Mouse (Mus musculus): ENCODE data around the gene Gramd1b. TPM values are rescaled to one million over a fixed set of nuclear protein-coding genes. Genes with fewer than 3 reads are reported as not detected.
"Not testable (repeated sequence)": the region's sequence is repeated elsewhere in the genome, so short reads cannot be mapped to it uniquely, and the experiment has no call there.

The Gramd1b gene
- polyA plus RNA-seq, 1 experiment from 2014 or later, result 3.0 TPM

DNA sequence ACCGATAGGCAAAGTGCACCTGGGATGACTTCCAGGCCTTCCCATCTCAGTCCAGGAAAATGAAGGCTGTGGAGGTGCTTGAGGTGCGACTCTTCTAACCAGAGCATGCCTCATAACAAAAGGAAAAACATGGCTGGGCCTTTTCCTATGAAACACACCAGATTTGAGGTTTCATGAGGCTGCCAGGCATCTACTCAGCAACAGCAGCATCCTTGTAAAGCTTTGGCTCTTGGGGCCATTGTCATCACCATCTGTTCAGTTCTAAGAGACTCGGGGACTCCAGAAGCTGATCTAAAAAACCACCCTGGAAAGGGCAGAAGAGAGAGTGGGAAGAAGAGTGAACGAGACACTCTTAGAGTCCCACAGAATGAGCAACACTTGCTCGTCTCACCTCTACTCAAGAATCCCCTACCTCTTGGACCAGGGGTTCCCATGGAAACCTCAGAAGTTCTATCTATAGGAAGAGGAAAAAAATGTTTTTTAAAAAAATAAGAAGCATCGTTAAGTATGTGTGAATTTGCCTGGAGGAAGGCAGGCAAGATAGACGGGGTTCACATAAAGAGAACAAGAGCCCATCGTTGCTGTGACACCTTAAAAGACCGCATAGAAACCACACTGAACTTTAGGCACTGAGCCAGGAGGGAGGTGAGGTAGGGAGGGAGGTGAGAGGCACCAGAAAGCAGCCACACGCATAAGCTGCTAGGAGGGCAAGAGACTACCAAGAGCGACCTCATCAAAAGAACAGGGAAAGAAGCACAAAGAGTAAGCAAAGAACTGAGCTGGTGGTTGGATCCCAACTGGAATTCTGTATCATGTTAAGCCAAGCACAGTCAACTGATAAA is 25.5 kb downstream of the Gramd1b start:
- 69% methylated on average over 11 of the region's 11 CpGs for WGBS
- Histone ChIP-seq H3K4me3 (no peak overlapping the region), H3K9ac (no peak overlapping the region), H3K36me3 (no peaks in the 10 kb centered on the region), H3K27me3 (no peaks in the 10 kb centered on the region), H3K4me1 (no peaks in the 10 kb centered on the region), H3K27ac (no peak overlapping the region), H3K4me2 (replicated peaks) (no peak overlapping the region), H3K9me3 (no peaks in the 10 kb centered on the region)
- ATAC-seq (ENCODE audit: low FRiP score, low read depth), result no peak

DNA sequence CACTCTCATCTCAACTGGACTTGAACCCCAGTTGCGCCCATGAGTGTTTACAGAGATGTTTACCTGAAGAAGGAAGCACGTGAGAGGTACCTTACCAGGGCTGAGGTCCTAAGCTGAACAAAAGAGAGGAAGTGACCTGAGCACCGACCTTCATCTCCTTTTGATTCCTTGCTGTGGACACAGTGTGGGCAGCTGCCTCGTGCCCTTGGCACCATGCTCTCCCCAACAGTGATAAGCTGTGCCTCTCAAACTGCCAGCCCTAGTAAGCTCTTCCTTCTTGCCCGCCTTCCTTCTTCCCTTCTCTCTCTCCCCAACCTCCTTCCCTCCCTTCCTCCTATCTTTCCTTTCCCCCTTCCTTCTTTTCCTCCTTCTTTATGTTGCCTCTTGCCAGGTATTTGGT is 26.3 kb downstream of the Gramd1b start:
- Histone ChIP-seq H3K4me1 (no peaks in the 10 kb centered on the region), H3K36me3 (no peaks in the 10 kb centered on the region), H3K27ac (no peak overlapping the region), H3K4me3 (no peak overlapping the region), H3K27me3 (no peaks in the 10 kb centered on the region), H3K9ac (no peak overlapping the region), H3K9me3 (no peaks in the 10 kb centered on the region), H3K4me2 (replicated peaks) (no peak overlapping the region)
- WGBS, result 90% methylated on average over 5 of the region's 5 CpGs
- ATAC-seq (ENCODE audit: low FRiP score, low read depth), result no peak

- Histone ChIP-seq H3K9ac (no peak overlapping the region), H3K36me3 (no peaks in the 10 kb centered on the region), H3K9me3 (no peaks in the 10 kb centered on the region), H3K4me2 (replicated peaks) (no peak overlapping the region), H3K4me3 (no peak overlapping the region), H3K27me3 (no peaks in the 10 kb centered on the region), H3K4me1 (no peaks in the 10 kb centered on the region), H3K27ac (no peak overlapping the region)
- ATAC-seq (ENCODE audit: low FRiP score, low read depth), result no peak
Measured at GRCm38 (mm10) chr9:40500691-40501090, 30.5 kb downstream of the Gramd1b start.

GRCm38 (mm10) chr9:40482351-40483084 is 48.7 kb downstream of the Gramd1b start:
- H3K4me2 ChIP-seq (replicated peaks); H3K27me3 ChIP-seq; H3K36me3 ChIP-seq; H3K9me3 ChIP-seq; H3K4me3 ChIP-seq; H3K4me1 ChIP-seq; H3K9ac ChIP-seq; H3K27ac ChIP-seq; ATAC-seq (ENCODE audit: low FRiP score, low read depth): not testable (repeated sequence)
- WGBS, result 68% methylated on average over 7 of the region's 7 CpGs

- Histone ChIP-seq H3K9me3 (no peaks in the 10 kb centered on the region), H3K4me3 (no peak overlapping the region)
Measured at GRCm38 (mm10) chr9:40481271-40481670, 49.9 kb downstream of the Gramd1b start.

DNA sequence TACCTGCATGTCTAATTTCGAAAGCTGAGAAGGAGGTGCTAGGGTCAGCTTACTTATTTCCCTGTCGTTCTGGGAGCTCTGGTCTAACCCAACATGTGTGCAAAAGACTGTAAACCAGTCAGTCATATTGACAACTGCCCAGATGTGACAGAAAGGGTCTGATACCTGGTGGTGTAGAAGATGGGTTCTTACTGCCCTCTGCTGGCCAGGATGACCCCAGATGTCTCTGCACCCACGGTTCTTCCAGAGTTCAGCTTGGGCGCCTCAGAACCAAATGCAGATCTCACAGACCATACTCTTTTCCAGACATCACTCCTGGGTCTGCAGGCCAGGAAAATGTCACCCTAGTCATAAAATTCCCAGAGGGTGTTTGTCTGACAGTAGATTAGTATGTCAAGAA is 51.9 kb downstream of the Gramd1b start:
- Histone ChIP-seq H3K36me3 (no peaks in the 10 kb centered on the region), H3K4me3 (no peak overlapping the region), H3K9ac (no peak overlapping the region), H3K9me3 (no peaks in the 10 kb centered on the region), H3K27ac (no peak overlapping the region), H3K27me3 (no peaks in the 10 kb centered on the region), H3K4me2 (replicated peaks) (no peak overlapping the region), H3K4me1 (no peaks in the 10 kb centered on the region)
- ATAC-seq (ENCODE audit: low FRiP score, low read depth), result no peak
- WGBS, result 40% methylated on average over 4 of the region's 4 CpGs

More at GRCm38 (mm10) chr9:40481271-40481670, 49.9 kb downstream of the Gramd1b start:
- 65% methylated on average over 3 of the region's 3 CpGs for WGBS
- no peaks in the 10 kb centered on the region for H3K27me3 ChIP-seq
- no peak overlapping the region for H3K9ac ChIP-seq
- no peaks in the 10 kb centered on the region for H3K4me1 ChIP-seq
- no peak overlapping the region for H3K27ac ChIP-seq
- no peak overlapping the region for H3K4me2 ChIP-seq (replicated peaks)
- no peak for ATAC-seq (ENCODE audit: low FRiP score, low read depth)
- no peaks in the 10 kb centered on the region for H3K36me3 ChIP-seq

DNA sequence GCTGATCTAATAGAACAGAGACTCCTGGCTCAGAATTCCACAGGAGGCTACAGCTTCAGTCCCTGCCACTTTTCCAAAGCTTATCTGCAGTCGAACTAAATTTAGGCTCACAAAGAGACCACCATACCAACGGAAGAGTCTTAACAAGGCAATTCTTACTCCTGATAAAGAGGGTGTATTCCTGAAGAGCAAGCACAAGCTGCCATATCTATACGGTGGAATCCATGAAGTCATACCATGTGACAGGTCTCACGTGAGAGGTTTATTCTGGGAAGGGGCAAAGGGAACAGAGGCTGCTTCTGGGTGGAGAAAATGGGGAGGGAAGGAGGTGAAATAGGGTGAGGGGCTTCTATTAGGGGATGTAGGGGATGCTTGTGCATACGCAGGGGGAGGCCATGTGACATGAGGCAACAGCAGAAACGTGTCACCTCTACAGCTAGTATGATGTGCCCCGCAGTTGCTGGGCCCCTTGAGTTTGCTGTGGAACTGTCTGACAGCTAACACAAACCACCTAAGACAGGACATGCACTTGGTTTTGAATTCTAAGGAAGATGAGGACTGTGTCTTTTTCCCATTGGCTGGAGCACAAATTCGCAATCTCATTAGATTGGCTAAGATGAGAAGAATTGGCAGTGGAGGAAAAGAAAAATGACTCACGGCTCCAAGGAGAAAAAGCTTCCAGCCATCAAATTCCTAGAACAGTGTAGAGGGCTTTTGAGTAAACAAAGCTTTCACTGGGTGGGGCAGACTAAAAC is 52.9 kb downstream of the Gramd1b start:
- H3K27me3 ChIP-seq, result no peaks in the 10 kb centered on the region
- no peak overlapping the region for H3K27ac ChIP-seq
- no peaks in the 10 kb centered on the region for H3K4me1 ChIP-seq
- no peaks in the 10 kb centered on the region for H3K9me3 ChIP-seq
- no peak overlapping the region for H3K4me3 ChIP-seq
- no peaks in the 10 kb centered on the region for H3K36me3 ChIP-seq
- no peak for ATAC-seq (ENCODE audit: low FRiP score, low read depth)
- H3K9ac ChIP-seq, result no peak overlapping the region
- H3K4me2 ChIP-seq (replicated peaks), result no peak overlapping the region
- 80% methylated on average over 9 of the region's 9 CpGs for WGBS

DNA sequence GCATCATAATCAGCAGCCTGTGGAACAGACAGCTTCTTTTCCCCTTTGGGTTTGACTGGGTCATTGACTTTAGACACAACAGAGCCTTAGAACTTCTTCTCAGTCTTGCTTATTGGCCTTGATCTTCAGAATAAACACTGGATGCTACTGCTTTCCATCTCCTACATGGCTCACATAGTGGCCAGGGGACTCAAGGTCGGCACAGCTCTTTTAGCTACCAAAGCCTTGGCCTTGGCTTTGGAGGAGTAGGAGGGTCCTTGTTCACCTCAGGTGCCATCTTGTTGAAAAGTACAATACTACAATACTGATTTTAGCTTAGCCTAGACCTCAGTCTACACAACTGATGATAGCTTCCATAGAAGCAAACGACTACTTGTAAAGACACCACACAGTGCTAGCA is 53.6 kb downstream of the Gramd1b start:
- H3K36me3 ChIP-seq, result no peaks in the 10 kb centered on the region
- 85% methylated on average over 2 of the region's 2 CpGs for WGBS
- no peak overlapping the region for H3K9ac ChIP-seq
- no peak overlapping the region for H3K4me3 ChIP-seq
- ATAC-seq (ENCODE audit: low FRiP score, low read depth), result no peak
- H3K4me2 ChIP-seq (replicated peaks), result no peak overlapping the region
- no peak overlapping the region for H3K27ac ChIP-seq
- no peaks in the 10 kb centered on the region for H3K27me3 ChIP-seq
- H3K4me1 ChIP-seq, result no peaks in the 10 kb centered on the region
- no peaks in the 10 kb centered on the region for H3K9me3 ChIP-seq

- Histone ChIP-seq H3K27me3 (no peaks in the 10 kb centered on the region), H3K36me3 (no peaks in the 10 kb centered on the region), H3K4me1 (no peaks in the 10 kb centered on the region), H3K4me2 (replicated peaks) (no peak overlapping the region), H3K4me3 (no peak overlapping the region), H3K9ac (no peak overlapping the region), H3K27ac (no peak overlapping the region), H3K9me3 (no peaks in the 10 kb centered on the region)
- ATAC-seq (ENCODE audit: low FRiP score, low read depth), result no peak
- 89% methylated on average over 11 of the region's 11 CpGs for WGBS
Measured at GRCm38 (mm10) chr9:40476098-40476497, 55.1 kb downstream of the Gramd1b start.

- no peaks in the 10 kb centered on the region for H3K27me3 ChIP-seq
- ATAC-seq (ENCODE audit: low FRiP score, low read depth), result no peak
- no peak overlapping the region for H3K27ac ChIP-seq
- H3K9me3 ChIP-seq, result no peaks in the 10 kb centered on the region
- H3K9ac ChIP-seq, result no peak overlapping the region
- H3K36me3 ChIP-seq, result no peaks in the 10 kb centered on the region
- no peaks in the 10 kb centered on the region for H3K4me1 ChIP-seq
- 86% methylated on average over 9 of the region's 9 CpGs for WGBS
- no peak overlapping the region for H3K4me2 ChIP-seq (replicated peaks)
- H3K4me3 ChIP-seq, result no peak overlapping the region
Measured at GRCm38 (mm10) chr9:40472961-40473510, 58.1 kb downstream of the Gramd1b start.

- Histone ChIP-seq H3K9ac (no peak overlapping the region), H3K4me2 (replicated peaks) (no peak overlapping the region), H3K36me3 (no peaks in the 10 kb centered on the region), H3K4me3 (no peak overlapping the region), H3K27me3 (no peaks in the 10 kb centered on the region), H3K9me3 (no peaks in the 10 kb centered on the region), H3K27ac (no peak overlapping the region), H3K4me1 (no peaks in the 10 kb centered on the region; the same call in none of the 2 replicates)
- WGBS, result 53% methylated on average over 15 of the region's 15 CpGs
- ATAC-seq (ENCODE audit: low FRiP score, low read depth), result no peak
Measured at GRCm38 (mm10) chr9:40469403-40470137, 61.6 kb downstream of the Gramd1b start.
